Mouse (Mus musculus): Measurements from ENCODE around the gene Sipa1l3.

Sipa1l3 gene

DNA sequence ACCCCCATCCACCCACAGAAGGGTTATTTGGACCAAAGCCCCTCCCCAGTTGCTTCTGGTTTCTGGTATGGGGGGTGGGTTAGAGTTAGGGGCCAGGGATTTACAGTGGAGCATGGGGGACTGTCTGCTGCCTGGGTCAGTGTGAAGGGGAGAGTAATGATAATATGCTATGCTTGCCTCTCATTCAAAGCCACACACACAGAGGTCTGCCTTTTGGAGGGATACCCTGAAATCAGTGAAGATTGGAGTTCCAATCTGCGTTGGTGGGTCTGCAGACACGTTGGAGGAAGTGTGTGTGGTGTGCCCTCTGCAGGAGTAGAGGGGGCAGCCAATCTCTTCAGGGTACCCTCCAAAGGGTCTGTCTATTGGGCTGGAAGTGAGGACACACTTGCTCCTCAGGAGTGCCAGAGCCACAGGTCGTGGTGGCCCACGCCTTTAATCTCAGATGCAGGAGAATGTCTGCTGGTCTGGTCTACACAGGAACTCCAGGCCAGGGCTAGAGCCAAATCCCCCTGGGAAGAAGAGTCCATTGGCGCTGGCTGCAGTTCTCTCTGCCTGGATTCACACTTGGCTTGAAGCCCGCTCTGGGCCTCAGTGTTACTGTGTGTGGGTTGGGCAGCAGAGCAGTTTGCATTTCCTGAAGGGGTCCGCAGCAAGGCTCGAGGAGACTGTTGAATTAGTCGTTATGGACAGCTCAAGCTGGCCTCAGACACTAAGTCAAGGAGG, 213.0 kb downstream of the Sipa1l3 start:
- DNase-seq (ENCODE audit: low spot score in 2 of 2) = no peak

DNA sequence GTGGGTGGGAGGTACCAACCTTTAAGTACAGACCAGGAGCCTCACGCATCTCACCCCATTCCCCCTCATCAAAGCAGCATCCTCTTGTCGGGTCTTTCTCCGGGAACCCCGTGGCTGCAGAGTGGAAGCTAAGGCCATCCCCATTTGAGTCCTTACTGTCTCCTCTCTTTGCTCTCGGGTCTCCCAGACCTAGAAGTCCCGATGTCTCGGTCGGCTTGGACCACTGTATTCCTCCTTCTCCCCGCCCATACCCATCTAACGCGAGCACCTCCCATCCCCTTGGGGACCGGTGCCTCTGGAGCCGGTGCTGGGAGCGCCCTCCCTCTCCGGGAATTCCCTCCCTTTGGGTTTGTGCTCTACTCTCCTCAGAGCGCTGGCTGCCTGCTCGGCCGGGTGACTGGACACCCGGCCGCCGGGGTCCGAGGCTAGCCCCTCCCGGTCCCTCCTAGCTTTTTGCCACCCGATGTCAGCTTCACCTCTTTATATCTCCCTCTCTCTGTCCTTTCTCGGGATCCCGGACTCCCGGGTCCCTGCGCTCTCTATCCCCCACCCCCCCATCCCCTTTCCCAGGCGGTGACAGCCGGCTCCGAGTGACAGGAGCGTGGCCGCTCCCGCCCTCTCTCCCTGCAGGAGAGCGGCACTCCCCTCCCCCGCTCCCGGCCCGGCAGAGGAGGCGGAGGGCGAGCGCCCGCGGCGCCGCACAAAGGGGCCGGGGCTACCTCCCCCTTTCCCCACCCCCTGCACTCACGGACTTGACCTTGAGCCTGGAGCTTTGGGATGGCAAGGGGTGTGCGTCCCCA, 213.8 kb downstream of the Sipa1l3 start:
- no peak for DNase-seq (ENCODE audit: low spot score in 2 of 2)

- peak in 1 of 2 experiments; percentile 68 for DNase-seq (ENCODE audit: low spot score in 2 of 2)
Measured at GRCm38 (mm10) chr7:29303738-29304462, 214.5 kb downstream of the Sipa1l3 start, which contains the start of gene Dpf1. Gene Dpf1, plus strand, starts transcription at chr7:29303951.

GRCm38 (mm10) chr7:29302641-29303040, 215.8 kb downstream of the Sipa1l3 start:
- no peak for DNase-seq (ENCODE audit: low spot score in 2 of 2)

- DNase-seq (ENCODE audit: low spot score in 2 of 2) = peak; percentile 41 to 74
Measured at GRCm38 (mm10) chr7:29301127-29301566, 217.3 kb downstream of the Sipa1l3 start.

GRCm38 (mm10) chr7:29296998-29297397, 221.4 kb downstream of the Sipa1l3 start:
- DNase-seq (ENCODE audit: low spot score in 2 of 2) = peak in 1 of 2 experiments; percentile 64

DNA sequence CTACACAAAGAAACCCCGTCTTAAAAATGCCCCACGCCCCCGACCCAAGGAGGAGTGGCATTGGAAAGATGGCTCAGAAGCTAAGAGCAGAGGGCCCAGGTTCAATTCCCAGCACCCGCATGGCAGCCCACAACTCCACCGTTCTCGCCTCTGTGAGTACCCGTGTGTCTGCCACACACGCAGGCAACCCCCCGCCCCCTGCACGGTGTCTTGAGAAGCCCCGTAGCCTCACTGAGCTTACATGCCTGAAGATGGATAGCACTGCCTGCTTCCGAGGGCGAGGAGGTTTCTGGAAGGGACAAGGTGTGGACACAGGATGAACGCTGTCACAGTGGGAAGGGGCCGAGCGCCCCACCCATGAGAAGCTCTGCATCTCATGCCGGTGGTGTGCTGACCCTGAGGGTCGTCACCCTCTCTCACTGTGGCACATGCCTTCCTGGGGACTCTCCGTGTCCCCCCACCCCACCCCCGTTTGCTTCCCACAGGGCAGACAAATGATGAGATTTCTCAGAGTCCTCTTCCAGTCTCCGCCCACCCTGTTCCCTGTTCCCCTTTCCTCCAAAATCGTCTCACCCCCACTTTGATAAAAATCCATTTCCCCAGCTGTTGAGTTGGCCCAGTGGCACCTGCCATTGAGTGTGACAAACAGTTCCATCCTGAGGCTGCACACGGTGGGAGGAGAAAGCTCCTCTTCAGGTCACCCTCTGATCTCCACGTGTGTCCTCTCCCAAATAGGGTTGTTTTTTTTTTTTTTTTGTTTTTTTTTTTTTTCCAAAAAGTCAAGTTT, 222.4 kb downstream of the Sipa1l3 start:
- DNase-seq (ENCODE audit: low spot score in 2 of 2) = no peak

DNA sequence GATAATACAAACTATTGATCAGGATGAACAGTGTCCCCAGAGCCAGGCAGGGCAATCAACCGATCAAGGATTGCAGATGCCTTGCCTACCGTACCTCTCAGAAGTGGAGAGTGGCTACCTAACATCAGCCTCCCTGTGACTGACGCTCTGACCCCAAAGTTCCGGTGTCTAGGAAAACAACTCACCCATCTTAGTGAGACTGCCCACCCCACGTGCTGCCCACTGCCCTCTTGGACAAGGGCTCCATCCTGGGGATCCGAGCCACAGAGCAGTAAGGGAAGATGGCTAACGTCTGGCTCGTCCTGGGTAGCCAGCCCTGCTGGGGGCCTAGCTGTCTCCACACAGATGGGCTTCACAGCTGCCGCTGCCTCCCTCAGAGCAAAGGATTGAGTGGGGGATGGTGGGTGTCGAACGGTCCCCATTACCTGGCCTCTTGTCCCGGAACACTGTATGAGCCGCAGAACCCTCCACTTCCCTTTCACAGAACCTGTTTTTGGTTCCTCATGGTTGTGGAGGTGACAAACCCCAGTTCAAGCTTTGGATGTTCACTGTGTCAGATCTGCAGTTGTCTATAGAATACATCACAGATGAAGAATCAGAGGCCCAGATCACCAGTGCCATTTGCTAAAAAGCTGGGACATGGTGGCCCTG, 224.2 kb downstream of the Sipa1l3 start:
- no peak for DNase-seq (ENCODE audit: low spot score in 2 of 2)

- no peak for DNase-seq (ENCODE audit: low spot score in 2 of 2)
Measured at GRCm38 (mm10) chr7:29293131-29294065, 225.0 kb downstream of the Sipa1l3 start.

DNA sequence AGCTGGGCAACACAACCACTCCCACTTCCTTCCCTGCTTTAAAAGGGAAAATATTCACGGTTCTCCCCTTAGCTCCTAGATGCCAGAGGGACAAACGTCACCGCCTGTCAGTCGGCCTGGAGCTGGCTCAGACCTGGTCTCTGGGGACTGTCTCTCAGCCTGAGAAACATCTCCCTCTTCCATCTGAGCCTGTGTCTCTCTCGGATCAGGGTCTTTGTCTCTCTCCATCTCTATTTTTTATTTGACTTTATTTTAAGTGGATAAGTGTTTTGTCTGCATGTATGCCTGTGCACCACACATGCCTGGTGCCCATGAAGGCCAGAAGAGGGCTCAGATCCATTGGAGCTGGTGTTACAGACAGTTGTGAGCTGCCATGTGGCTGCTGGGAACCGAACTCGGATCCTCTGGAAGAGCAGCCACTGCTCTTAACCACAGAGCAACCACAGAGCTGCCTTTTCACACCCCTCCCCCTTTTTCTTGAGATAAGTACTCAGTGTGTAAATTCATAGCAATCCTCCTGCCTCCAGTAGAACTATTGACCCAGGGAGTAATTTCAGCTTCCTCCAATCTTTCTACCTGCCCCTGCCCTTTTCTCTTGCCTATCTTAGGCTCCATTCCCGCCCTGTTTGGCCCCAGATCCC, 225.9 kb downstream of the Sipa1l3 start:
- no peak for DNase-seq (ENCODE audit: low spot score in 2 of 2)

DNA sequence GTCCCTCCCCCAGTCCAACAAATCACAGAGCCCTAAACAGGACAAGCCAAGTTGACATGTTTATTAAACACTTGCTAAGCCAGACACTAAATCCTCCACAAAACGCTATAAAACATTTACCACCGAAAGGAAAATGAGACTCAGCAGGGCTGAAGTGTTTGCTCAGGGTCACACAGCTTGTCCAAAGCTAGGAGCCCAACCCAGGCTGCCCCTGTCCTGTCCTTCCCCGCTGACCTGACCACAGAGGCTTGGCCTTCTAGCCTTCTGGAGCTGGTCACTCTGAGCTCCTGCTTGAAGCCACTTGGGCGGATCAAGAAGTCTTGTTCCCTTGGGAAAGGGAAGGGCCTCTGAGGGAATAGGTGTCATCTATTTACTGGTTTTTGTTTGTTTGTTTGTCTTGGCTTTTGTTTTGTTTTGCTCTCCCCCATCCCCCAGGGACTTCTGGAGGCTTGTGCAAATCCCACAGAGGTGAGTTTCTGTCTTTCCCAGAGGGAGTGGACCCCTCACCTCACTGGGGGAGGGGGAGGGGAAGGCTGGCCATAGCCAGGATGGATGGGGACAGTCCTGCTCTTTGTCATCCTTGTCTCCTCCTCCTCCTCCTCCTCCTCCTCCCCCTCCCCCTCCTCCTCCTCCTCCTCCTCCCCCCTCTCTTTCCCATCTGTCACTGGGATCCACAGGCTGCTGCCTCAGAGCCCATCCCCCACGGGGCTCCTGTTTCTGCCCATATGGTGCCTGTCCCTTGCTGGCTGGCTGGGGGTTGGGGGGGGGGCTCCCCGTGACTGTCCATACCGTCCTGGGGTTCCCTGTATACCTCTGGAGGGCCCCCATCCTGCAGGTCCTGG, 226.6 kb downstream of the Sipa1l3 start:
- DNase-seq (ENCODE audit: low spot score in 2 of 2) = no peak

DNA sequence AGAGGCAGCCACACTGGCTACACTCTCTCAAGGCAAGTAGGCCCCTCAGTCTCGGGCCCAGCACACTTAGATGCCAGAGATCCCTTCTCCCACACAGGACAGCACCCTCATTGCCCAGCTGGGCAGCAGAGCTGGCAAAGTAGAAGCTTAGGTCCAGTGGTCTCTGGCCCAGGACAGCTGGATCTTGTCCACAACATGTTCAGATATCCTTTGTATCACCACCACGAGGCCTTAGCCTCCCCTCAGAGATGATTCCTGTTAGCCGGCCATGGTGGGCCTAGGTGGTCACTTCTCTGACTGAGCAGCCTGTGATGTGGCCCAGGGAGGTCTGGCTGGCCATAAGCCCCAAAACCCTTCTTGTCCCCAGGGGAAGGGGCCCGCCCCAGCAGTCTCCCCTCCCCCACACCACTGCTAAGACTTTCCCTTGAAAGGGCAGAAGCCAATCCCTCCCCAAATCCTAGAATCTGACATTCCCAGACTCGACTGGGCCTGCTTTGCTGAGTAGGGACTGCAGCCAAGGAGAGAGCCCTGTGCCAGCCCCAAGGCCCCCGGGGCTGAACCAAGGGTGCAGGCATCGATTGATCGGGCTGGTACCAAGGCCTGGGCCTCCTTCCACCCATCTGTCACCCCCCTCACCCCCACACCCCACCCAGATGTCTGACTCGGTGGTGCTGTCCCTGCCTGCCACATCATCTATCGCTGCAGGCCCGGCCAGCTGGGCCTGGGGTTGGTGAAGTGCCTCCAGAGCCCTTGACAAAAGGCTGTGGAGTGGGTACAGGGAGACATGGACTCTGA, 227.6 kb downstream of the Sipa1l3 start:
- DNase-seq (ENCODE audit: low spot score in 2 of 2) = no peak

DNA sequence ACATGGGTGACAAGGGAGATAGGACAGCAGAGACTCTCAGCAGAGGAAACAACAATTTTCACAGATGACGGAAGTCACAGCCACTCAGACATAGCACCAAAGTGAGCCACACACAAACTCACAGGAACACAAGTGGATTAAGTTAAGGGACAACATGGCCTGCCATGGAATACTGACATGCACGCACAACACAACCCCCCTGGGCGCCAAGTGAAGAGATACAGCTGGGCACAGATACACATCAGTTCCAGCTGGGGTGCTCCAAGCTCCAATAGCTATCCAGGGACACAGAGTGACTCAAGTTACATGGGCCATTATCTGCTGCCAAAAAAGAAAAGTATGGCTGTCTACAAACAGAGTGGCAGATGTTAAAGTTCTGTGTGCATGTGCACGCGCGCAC, 228.6 kb downstream of the Sipa1l3 start:
- DNase-seq (ENCODE audit: low spot score in 2 of 2) = no peak

- peak; percentile 70 to 83 for DNase-seq (ENCODE audit: low spot score in 2 of 2)
Measured at GRCm38 (mm10) chr7:29288942-29289638, 229.4 kb downstream of the Sipa1l3 start, which contains the start of gene Ppp1r14a. Gene Ppp1r14a, plus strand, starts transcription at chr7:29289308.

GRCm38 (mm10) chr7:29288079-29288478, 230.4 kb downstream of the Sipa1l3 start:
- no peak for DNase-seq (ENCODE audit: low spot score in 2 of 2)

- DNase-seq (ENCODE audit: low spot score in 2 of 2) = no peak
Measured at GRCm38 (mm10) chr7:29287481-29287880, 231.0 kb downstream of the Sipa1l3 start.

DNA sequence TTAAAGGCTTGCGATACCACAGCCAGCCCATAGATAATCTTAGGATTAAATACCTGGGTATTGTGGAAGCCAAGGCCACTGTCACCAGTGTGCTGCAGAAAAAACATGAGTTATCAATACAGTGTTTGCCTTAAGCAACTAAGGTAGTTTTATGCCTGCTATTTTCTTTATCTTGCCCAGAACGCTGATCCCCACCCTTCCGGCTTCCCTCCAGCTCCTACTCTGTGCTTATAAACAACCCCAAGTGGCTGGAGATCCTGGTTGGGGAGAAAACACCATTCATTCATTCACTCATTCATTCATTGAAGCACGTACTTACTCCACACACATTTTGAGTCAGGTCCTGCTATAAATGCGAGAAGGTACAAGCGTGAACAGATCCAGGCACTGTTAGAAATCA, 233.9 kb downstream of the Sipa1l3 start:
- no peak for DNase-seq (ENCODE audit: low spot score in 2 of 2)

Data from spleen, postnatal 10 days (tissue).